In the genomic region with DNA sequence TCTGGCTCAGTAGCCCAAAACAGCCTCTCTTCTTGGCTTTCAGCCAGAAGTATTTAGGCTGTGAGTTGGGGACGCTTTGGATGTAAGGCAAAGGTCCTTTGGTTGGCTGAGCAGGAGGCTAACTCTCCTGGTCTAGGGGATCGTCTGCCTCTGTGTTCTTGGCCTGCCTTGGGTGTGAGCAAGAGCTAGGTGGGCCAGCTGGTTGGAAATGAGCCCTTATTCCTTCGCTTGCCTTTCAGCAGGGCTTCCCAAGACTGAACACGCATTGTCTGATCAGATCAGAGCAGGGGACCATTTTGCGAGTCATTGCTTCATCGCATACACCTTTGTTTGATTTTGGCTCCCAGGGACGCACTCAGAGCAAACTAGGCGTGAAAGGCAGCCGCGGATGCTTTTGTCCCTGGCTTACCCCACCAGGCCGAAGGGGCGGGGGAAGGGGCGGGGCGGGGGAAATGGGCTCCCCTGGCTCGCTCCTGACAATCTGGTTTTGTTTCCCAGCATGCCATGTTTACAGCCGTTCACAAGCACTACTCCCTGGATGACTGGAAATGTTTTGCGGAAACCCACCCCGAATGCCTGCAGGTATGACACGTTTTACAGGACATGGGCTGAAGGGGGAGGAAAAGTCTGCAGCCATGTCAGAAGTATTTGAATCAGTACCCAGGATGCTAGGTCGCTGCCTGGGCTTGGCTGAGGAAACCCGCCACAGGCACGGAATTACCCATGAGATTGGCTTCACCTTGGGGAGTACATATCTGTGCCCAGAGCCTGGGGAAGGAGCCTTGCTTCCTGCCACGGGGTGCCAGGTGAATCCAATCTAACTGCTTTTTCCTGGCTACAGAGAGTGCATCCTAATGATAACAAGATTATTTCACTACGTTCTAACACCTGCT, we compare ENCODE assay signal across 9 mouse cellular contexts. TPM values are rescaled to one million over a fixed set of nuclear protein-coding genes. Genes with fewer than 3 reads are reported as not detected.
DNase-seq lines count a peak whose midpoint lies in the region; ATAC-seq and TF ChIP-seq lines count a peak whose summit lies in the region.
"Had no signal": no experiment of that assay in that cellular context is flagged by ENCODE, and none has a peak within 500 bp of the region (broad histone marks: within the 10 kb centered on the region; RNA-seq: fewer than 3 reads in every experiment).

No protein-coding gene starts in this region.

- peak overlapping the region; percentile 55 for H3K4me2 ChIP-seq in forebrain, embryonic 12.5 days
- H3K4me2 ChIP-seq in intestine, embryonic 16.5 days (ENCODE audit: low read depth, low read length) = peak overlapping the region; percentile 56
- peak overlapping the region; percentile 38; the same call in 1 of the 2 replicates for H3K4me2 ChIP-seq in liver, postnatal 0 days (ENCODE audit: low read depth, low read length)
- H3K4me2 ChIP-seq in stomach, embryonic 16.5 days (ENCODE audit: low read depth, low read length) = peak overlapping the region; percentile 50

- no peak for TF ChIP-seq CTCF in liver, postnatal 0 days (IDR thresholded peaks at IDR 0.05; ENCODE audit: low read depth)

- peaks cover 28% of the 10 kb centered on the region for H3K4me1 ChIP-seq in forebrain, embryonic 12.5 days
- peaks cover 27% of the 10 kb centered on the region for H3K4me1 ChIP-seq in intestine, embryonic 16.5 days (ENCODE audit: control insufficient read depth, insufficient read depth, low read length)
- H3K4me1 ChIP-seq in liver, postnatal 0 days (ENCODE audit: insufficient read depth) = peaks cover 35% of the 10 kb centered on the region
- peaks cover 36% of the 10 kb centered on the region for H3K4me1 ChIP-seq in stomach, embryonic 16.5 days (ENCODE audit: control insufficient read depth, insufficient read depth, low read length)

- peak; percentile 81 for ATAC-seq in forebrain, embryonic 12.5 days (ENCODE audit: low FRiP score)
- peak; percentile 28 for ATAC-seq in intestine, embryonic 16.5 days
- peak; percentile 5; the same call in 1 of the 2 replicates for ATAC-seq in liver, postnatal 0 days
- peak; percentile 68 for ATAC-seq in stomach, embryonic 16.5 days (ENCODE audit: insufficient read depth, low FRiP score)

- peak overlapping the region; percentile 33 for H3K9ac ChIP-seq in forebrain, embryonic 12.5 days
- H3K9ac ChIP-seq in intestine, embryonic 16.5 days (ENCODE audit: low read depth, low read length) = peak overlapping the region; percentile 50; the same call in 1 of the 2 replicates
- 0 out of 2 replicates have a peak overlapping the region, but pooled peaks have one; percentile 6 for H3K9ac ChIP-seq in liver, postnatal 0 days (replicated peaks)
- peak overlapping the region; percentile 38 for H3K9ac ChIP-seq in stomach, embryonic 16.5 days (ENCODE audit: low read length)

- peak overlapping the region; percentile 29 for H3K4me3 ChIP-seq in forebrain, embryonic 12.5 days (replicated peaks)
- H3K4me3 ChIP-seq in intestine, embryonic 16.5 days (ENCODE audit: low read length) = peak overlapping the region; percentile 27
- no peak overlapping the region for H3K4me3 ChIP-seq in liver, postnatal 0 days (ENCODE audit: low read depth, low read length)
- peak overlapping the region; percentile 29 for H3K4me3 ChIP-seq in stomach, embryonic 16.5 days (replicated peaks; ENCODE audit: low read length)

- H3K27ac ChIP-seq in forebrain, embryonic 12.5 days = peak overlapping the region; percentile 73
- 0 out of 2 replicates have a peak overlapping the region, but pooled peaks have one; percentile 10 for H3K27ac ChIP-seq in intestine, embryonic 16.5 days (ENCODE audit: low read length)
- no peak overlapping the region for H3K27ac ChIP-seq in liver, postnatal 0 days (ENCODE audit: low read depth)
- H3K27ac ChIP-seq in stomach, embryonic 16.5 days (ENCODE audit: low read length) = peak overlapping the region; percentile 73
- H3K27ac ChIP-seq: macrophage had no signal

- TF ChIP-seq EP300 in liver, postnatal 0 days (IDR thresholded peaks at IDR 0.05; ENCODE audit: low read depth) = no peak

- peak; percentile 43 for DNase-seq in ovary, postnatal 36 days (ENCODE audit: low spot score)
- no peak for DNase-seq in ovary, postnatal 14 days (ENCODE audit: low spot score)
- peak; percentile 56 for DNase-seq in liver, postnatal 0 days
- DNase-seq in urinary bladder, postnatal 4 days (ENCODE audit: low spot score in 2 of 2) = no peak
- no peak for DNase-seq in urinary bladder, postnatal 10 days (ENCODE audit: low spot score)

- no peaks in the 10 kb centered on the region for H3K9me3 ChIP-seq in forebrain, embryonic 12.5 days
- no peaks in the 10 kb centered on the region for H3K9me3 ChIP-seq in intestine, embryonic 16.5 days (ENCODE audit: control insufficient read depth, low read length)
- no peaks in the 10 kb centered on the region for H3K9me3 ChIP-seq in liver, postnatal 0 days (ENCODE audit: low read length)
- H3K9me3 ChIP-seq in stomach, embryonic 16.5 days (replicated peaks; ENCODE audit: control insufficient read depth, low read length) = no peaks in the 10 kb centered on the region

- 3% methylated on average over 24 of the region's 24 CpGs for WGBS in forebrain, embryonic 12.5 days
- 9% methylated on average over 24 of the region's 24 CpGs for WGBS in intestine, embryonic 16.5 days
- WGBS in liver, postnatal 0 days (ENCODE audit: insufficient replicate concordance) = 42% methylated on average over 24 of the region's 24 CpGs
- WGBS in stomach, embryonic 16.5 days = 12% methylated on average over 24 of the region's 24 CpGs

- H3K27me3 ChIP-seq in forebrain, embryonic 12.5 days = peaks cover 35% of the 10 kb centered on the region
- no peaks in the 10 kb centered on the region for H3K27me3 ChIP-seq in intestine, embryonic 16.5 days (replicated peaks; ENCODE audit: control insufficient read depth, insufficient read depth, low read length)
- H3K27me3 ChIP-seq in liver, postnatal 0 days (ENCODE audit: insufficient read depth, low read length) = no peaks in the 10 kb centered on the region
- no peaks in the 10 kb centered on the region for H3K27me3 ChIP-seq in stomach, embryonic 16.5 days (ENCODE audit: control insufficient read depth, insufficient read depth, low read length)

- H3K36me3 ChIP-seq in forebrain, embryonic 12.5 days (replicated peaks) = no peaks in the 10 kb centered on the region
- H3K36me3 ChIP-seq in intestine, embryonic 16.5 days (ENCODE audit: control insufficient read depth, insufficient read depth, low read length) = no peaks in the 10 kb centered on the region
- peaks cover 25% of the 10 kb centered on the region for H3K36me3 ChIP-seq in liver, postnatal 0 days (replicated peaks; ENCODE audit: insufficient read depth, low read length)
- H3K36me3 ChIP-seq in stomach, embryonic 16.5 days (ENCODE audit: control insufficient read depth, insufficient read depth, low read length) = no peaks in the 10 kb centered on the region

RNA-seq across cellular contexts. Expression of a gene that starts 9.5 kb away (rescaled TPM):
- polyA plus RNA-seq in forebrain, embryonic 12.5 days (2016; fragmentation: Nextera tagmentation; extraction: Ambion mirVana) = 13.6 and 14.4 TPM in 2 replicates
- 24.4 and 31.1 TPM in 2 replicates for polyA plus RNA-seq in intestine, embryonic 16.5 days (2015; fragmentation: Nextera tagmentation; extraction: Ambion mirVana)
- polyA plus RNA-seq in liver, postnatal 0 days (2015; fragmentation: Nextera tagmentation; extraction: Ambion mirVana) = 63.6 and 75.5 TPM in 2 replicates
- polyA plus RNA-seq in stomach, embryonic 16.5 days (2015; fragmentation: Nextera tagmentation; extraction: Ambion mirVana) = 39.8 and 50.5 TPM in 2 replicates

Comparison
In these comparisons a context has a peak if more than half of its experiments do, and no peak if none do; other contexts are left out.
1. DNase-seq: peak in ovary, postnatal 36 days (single experiment) and liver, postnatal 0 days (single experiment); none in ovary, postnatal 14 days (single experiment), urinary bladder, postnatal 4 days (0 of 2) and urinary bladder, postnatal 10 days (single experiment).
2. ATAC-seq: peak in every context shown above with its lines; median percentile 81 in forebrain, embryonic 12.5 days; 68 in stomach, embryonic 16.5 days; 28 in intestine, embryonic 16.5 days; 5 in liver, postnatal 0 days.
3. Peak in every context shown above with its lines, with median percentiles within 50 percentile points of each other: H3K4me2 ChIP-seq and H3K9ac ChIP-seq.